Mouse (Mus musculus) heart, postnatal 0 days (tissue): ENCODE results near the gene Ccdc114. TPM values are rescaled to one million over a fixed set of nuclear protein-coding genes. Genes with fewer than 3 reads are reported as not detected.
"Not testable (repeated sequence)": the region's sequence is repeated elsewhere in the genome, so short reads cannot be mapped to it uniquely, and the experiment has no call there.

ENCODE experiments used
- ATAC-seq: fragments of 200-750 bp; cut with Nextera tagmentation; 2 replicates; pipeline ENCODE4 v1.8.0; 2017; ENCODE audit warnings: low read depth, moderate number of reproducible peaks, moderate library complexity; ENCODE audit not compliant: insufficient read depth
- DNase-seq: peaks from one replicate; pipeline ENCODE4 v3.0.0-alpha.2; 2016; ENCODE audit warnings: low spot score
- H3K27ac ChIP-seq: fragments of 300-500 bp; sonication (generic); 2 replicates; pipeline ENCODE4 v1.5.1; 2014; ENCODE audit warnings: low read depth, mild to moderate bottlenecking
- H3K27me3 ChIP-seq: fragments of 300-500 bp; sonication (generic); 2 replicates; pipeline ENCODE4 v1.6.1; 2014; ENCODE audit warnings: low read length, mixed read lengths; ENCODE audit not compliant: control insufficient read depth, insufficient read depth
- H3K36me3 ChIP-seq: fragments of 300-500 bp; sonication (generic); replicated peaks from 2 replicates; pipeline ENCODE4 v1.6.1; 2014; ENCODE audit warnings: low read length, mixed read lengths; ENCODE audit not compliant: control insufficient read depth, insufficient read depth
- H3K4me1 ChIP-seq: fragments of 300-500 bp; sonication (generic); 2 replicates; pipeline ENCODE4 v1.6.1; 2014; ENCODE audit warnings: antibody characterized with exemption; ENCODE audit not compliant: control insufficient read depth, insufficient read depth
- H3K4me2 ChIP-seq: fragments of 300-500 bp; sonication (generic); 2 replicates; pipeline ENCODE4 v1.6.1; 2014; ENCODE audit warnings: low read depth, mild to moderate bottlenecking, low read length, moderate library complexity
- H3K4me3 ChIP-seq: fragments of 300-500 bp; sonication (generic); 2 replicates; pipeline ENCODE4 v1.5.1; 2014; ENCODE audit warnings: low read depth, low read length
- H3K9ac ChIP-seq: fragments of 300-500 bp; sonication (generic); replicated peaks from 2 replicates; pipeline ENCODE4 v1.6.1; 2014; ENCODE audit warnings: low read depth, low read length, mixed read lengths
- H3K9me3 ChIP-seq: fragments of 300-500 bp; sonication (generic); replicated peaks from 2 replicates; pipeline ENCODE4 v1.6.1; 2016; ENCODE audit warnings: low read length; ENCODE audit not compliant: control insufficient read depth
- CTCF ChIP-seq: IDR thresholded peaks from 2 replicates; pipeline ENCODE4 v1.5.1; 2016; ENCODE audit warnings: antibody characterized with exemption, control low read depth, low read depth
- EP300 ChIP-seq: IDR thresholded peaks from 2 replicates; pipeline ENCODE4 v1.6.1; 2016; ENCODE audit warnings: antibody characterized with exemption, low read depth
- WGBS: fragments of 180-500 bp; shearing (Covaris S2); extraction: QIAGEN DNeasy Blood & Tissue Kit; methylation state at CpG from one replicate; pipeline ENCODE4 v1.1.7; 2014; 5-methylcytosine and 5-hydroxymethylcytosine counted together
- polyA plus RNA-seq: library from polyadenylated mRNA; unstranded; fragments of >200 nt; fragmentation: Nextera tagmentation; extraction: Ambion mirVana; gene quantifications from 2 replicates; pipeline ENCODE4 v1.2.1, GENCODE M21; 2015
- total RNA-seq: library from RNA; depleted of rRNA; stranded (reverse); fragments of >200 nt; gene quantifications from 2 replicates; pipeline ENCODE4 v1.2.3, GENCODE M21; 2014; ENCODE audit warnings: low replicate concordance

Gene Ccdc114
- total and polyA plus RNA-seq, 2 experiments from 2014 or later: 1.7 to 2.9 TPM

GRCm38 (mm10) chr7:45922928-45923761, 727 bp upstream of the Ccdc114 start:
- Histone ChIP-seq H3K27me3 (no peaks in the 10 kb centered on the region), H3K36me3 (0 out of 2 replicates have a peak, but pooled peaks cover 3% of the 10 kb centered on the region), H3K27ac (peak overlapping the region; percentile 90), H3K9ac (peak overlapping the region; percentile 28; the same call in 1 of the 2 replicates), H3K4me2 (peak overlapping the region; percentile 65), H3K4me3 (peak overlapping the region; percentile 51), H3K9me3 (no peaks in the 10 kb centered on the region), H3K4me1 (no peaks in the 10 kb centered on the region)
- ATAC-seq: peak; percentile 86
- 1% methylated on average over 37 of the region's 37 CpGs for WGBS
- TF ChIP-seq EP300: no peak; the same call in 1 of the 2 replicates
- no peak for TF ChIP-seq CTCF
- peak; percentile 99 for DNase-seq

GRCm38 (mm10) chr7:45924429-45924816, 551 bp downstream of the Ccdc114 start:
- Histone ChIP-seq H3K9ac (peak overlapping the region; percentile 28; the same call in 1 of the 2 replicates), H3K4me3 (peak overlapping the region; percentile 51), H3K27me3 (0 out of 2 replicates have a peak, but pooled peaks cover 5% of the 10 kb centered on the region), H3K4me2 (peak overlapping the region; percentile 65), H3K36me3 (no peaks in the 10 kb centered on the region), H3K9me3 (no peaks in the 10 kb centered on the region), H3K27ac (peak overlapping the region; percentile 90), H3K4me1 (no peaks in the 10 kb centered on the region)
- WGBS: 12% methylated on average over 14 of the region's 14 CpGs
- TF ChIP-seq CTCF (peak; percentile 18; the same call in 1 of the 2 replicates), EP300 (no peak)
- no peak for ATAC-seq
- no peak for DNase-seq

- Histone ChIP-seq H3K9ac (no peak overlapping the region), H3K4me1 (no peaks in the 10 kb centered on the region), H3K27ac (no peak overlapping the region), H3K9me3 (no peaks in the 10 kb centered on the region; the same call in 1 of the 2 replicates), H3K4me3 (no peak overlapping the region), H3K4me2 (no peak overlapping the region), H3K27me3 (0 out of 2 replicates have a peak, but pooled peaks cover 5% of the 10 kb centered on the region), H3K36me3 (no peaks in the 10 kb centered on the region)
- no peak for DNase-seq
- WGBS: 21% methylated on average over 20 of the region's 23 CpGs
- TF ChIP-seq CTCF: no peak
- TF ChIP-seq EP300: no peak
- no peak for ATAC-seq
Measured at GRCm38 (mm10) chr7:45928626-45929295, 4.9 kb downstream of the Ccdc114 start.

- H3K4me2 ChIP-seq: no peak overlapping the region
- H3K4me1 ChIP-seq: no peaks in the 10 kb centered on the region
- 0 out of 2 replicates have a peak, but pooled peaks cover 5% of the 10 kb centered on the region for H3K27me3 ChIP-seq
- ATAC-seq (no peak), DNase-seq (no peak)
- no peak overlapping the region for H3K27ac ChIP-seq
- TF ChIP-seq EP300 (no peak), CTCF (0 out of 2 replicates have a peak, but pooled peaks have one; percentile 15)
- no peak overlapping the region for H3K4me3 ChIP-seq
- H3K9ac ChIP-seq: no peak overlapping the region
- H3K9me3 ChIP-seq: no peaks in the 10 kb centered on the region; the same call in 1 of the 2 replicates
- no peaks in the 10 kb centered on the region for H3K36me3 ChIP-seq
- 82% methylated on average over 1 of the region's 1 CpGs for WGBS
Measured at GRCm38 (mm10) chr7:45929688-45930087, 5.8 kb downstream of the Ccdc114 start.

GRCm38 (mm10) chr7:45933766-45934165, 9.9 kb downstream of the Ccdc114 start:
- H3K4me1 ChIP-seq, H3K4me2 ChIP-seq, DNase-seq, H3K27ac ChIP-seq, H3K4me3 ChIP-seq, H3K9me3 ChIP-seq, H3K27me3 ChIP-seq, H3K36me3 ChIP-seq, ATAC-seq, H3K9ac ChIP-seq: not testable (repeated sequence)
- 83% methylated on average over 12 of the region's 12 CpGs for WGBS
